In the genomic region with DNA sequence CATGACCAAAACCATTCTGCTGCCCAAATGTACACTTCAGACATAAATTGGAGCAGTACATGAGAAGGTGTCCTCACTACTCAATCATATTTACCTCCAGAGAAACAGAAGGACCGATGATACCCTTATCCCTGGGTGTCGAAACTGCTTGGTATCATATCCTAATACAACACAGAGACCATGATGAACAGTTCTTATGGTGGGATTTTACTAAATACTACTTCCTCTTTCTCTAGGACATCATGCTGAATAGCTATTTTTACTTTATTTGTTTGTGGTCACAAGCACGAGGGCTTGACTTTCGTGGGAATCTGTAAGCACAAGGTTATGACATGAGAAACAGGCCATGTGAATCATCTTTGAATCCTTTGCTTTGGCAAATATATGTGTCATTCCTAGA, we compare ENCODE assay signal across 26 mouse cellular contexts.
DNase-seq lines count a peak whose midpoint lies in the region; ATAC-seq and TF ChIP-seq lines count a peak whose summit lies in the region.
"Had no signal": no experiment of that assay in that cellular context is flagged by ENCODE, and none has a peak within 500 bp of the region (broad histone marks: within the 10 kb centered on the region; RNA-seq: fewer than 3 reads in every experiment).

No protein-coding gene starts in this region.

- H3K4me1 ChIP-seq in liver, adult 2 months (ENCODE audit: control insufficient read depth, insufficient read depth, low read length) = no peaks in the 10 kb centered on the region
- no peaks in the 10 kb centered on the region for H3K4me1 ChIP-seq in liver, embryonic 11.5 days (replicated peaks; ENCODE audit: control insufficient read depth, insufficient read depth, low read length)
- H3K4me1 ChIP-seq in forebrain, embryonic 13.5 days = no peaks in the 10 kb centered on the region
- H3K4me1 ChIP-seq in neural tube, embryonic 15.5 days = no peaks in the 10 kb centered on the region
- H3K4me1 ChIP-seq: embryonic facial prominence, embryonic 13.5 days; forebrain, embryonic 12.5 days; heart, embryonic 10.5 days; heart, embryonic 13.5 days; hindbrain, embryonic 10.5 days; hindbrain, embryonic 13.5 days; intestine, embryonic 15.5 days had no signal

- H3K4me3 ChIP-seq in liver, adult 2 months (ENCODE audit: insufficient read depth, low read depth, low read length) = no peak overlapping the region
- no peak overlapping the region for H3K4me3 ChIP-seq in liver, embryonic 11.5 days (ENCODE audit: low read depth, low read length)
- no peak overlapping the region for H3K4me3 ChIP-seq in forebrain, embryonic 13.5 days
- no peak overlapping the region for H3K4me3 ChIP-seq in neural tube, embryonic 15.5 days (replicated peaks)
- H3K4me3 ChIP-seq: embryonic facial prominence, embryonic 13.5 days; erythroblast, embryonic 14.5 days; forebrain, embryonic 12.5 days; gastrocnemius, adult 2 months; heart, adult 2 months; heart, embryonic 10.5 days; heart, embryonic 13.5 days; hindbrain, embryonic 10.5 days; hindbrain, embryonic 13.5 days; intestine, embryonic 15.5 days had no signal

- no peaks in the 10 kb centered on the region for H3K27me3 ChIP-seq in liver, adult 2 months (ENCODE audit: control insufficient read depth, insufficient read depth, low read length)
- no peaks in the 10 kb centered on the region for H3K27me3 ChIP-seq in liver, embryonic 11.5 days (replicated peaks; ENCODE audit: control insufficient read depth, insufficient read depth, low read length)
- H3K27me3 ChIP-seq in forebrain, embryonic 13.5 days = no peaks in the 10 kb centered on the region
- no peaks in the 10 kb centered on the region for H3K27me3 ChIP-seq in neural tube, embryonic 15.5 days (replicated peaks)
- H3K27me3 ChIP-seq: embryonic facial prominence, embryonic 13.5 days; forebrain, embryonic 12.5 days; heart, embryonic 13.5 days; hindbrain, embryonic 13.5 days; intestine, embryonic 15.5 days had no signal

- no peak for TF ChIP-seq POLR2A in liver, adult 2 months (IDR thresholded peaks at IDR 0.05; ENCODE audit: extremely low read depth, insufficient read depth, low read length)

- 84% methylated on average over 4 of the region's 4 CpGs for WGBS in liver, adult 2 months
- WGBS in liver, embryonic 11.5 days = 72% methylated on average over 4 of the region's 4 CpGs
- 95% methylated on average over 4 of the region's 4 CpGs for WGBS in forebrain, embryonic 13.5 days
- 94% methylated on average over 4 of the region's 4 CpGs for WGBS in neural tube, embryonic 15.5 days

- peak; percentile 12 for DNase-seq in liver, adult 2 months (ENCODE audit: extremely low read depth, low read depth, low spot score)
- DNase-seq in liver, embryonic 11.5 days (ENCODE audit: low spot score) = no peak
- DNase-seq in kidney, postnatal 10 days = no peak
- DNase-seq in heart, postnatal 14 days = no peak
- DNase-seq: adrenal gland, adult 2 months; adrenal gland, postnatal 14 days; cerebellum, adult 18-20 months; cerebellum, adult 9-10 months; cerebellum, postnatal 14 days; gastrocnemius, adult 2 months; gastrocnemius, postnatal 14 days; heart, adult 2 months had no signal

- no peak overlapping the region for H3K9ac ChIP-seq in liver, adult 2 months (ENCODE audit: low read depth, low read length)
- H3K9ac ChIP-seq in liver, embryonic 11.5 days (ENCODE audit: low read depth, low read length) = no peak overlapping the region
- no peak overlapping the region for H3K9ac ChIP-seq in forebrain, embryonic 13.5 days
- H3K9ac ChIP-seq in neural tube, embryonic 15.5 days (replicated peaks) = no peak overlapping the region
- H3K9ac ChIP-seq: embryonic facial prominence, embryonic 13.5 days; forebrain, embryonic 12.5 days; heart, embryonic 13.5 days; hindbrain, embryonic 13.5 days; intestine, embryonic 15.5 days had no signal

- no peak for ATAC-seq in liver, embryonic 11.5 days (replicated peaks; ENCODE audit: low FRiP score)
- peak; percentile 82 for ATAC-seq in common myeloid progenitor, adult 5-6 weeks (replicated peaks; ENCODE audit: low read depth, poor library complexity, severe bottlenecking)
- peak; percentile 35; the same call in 1 of the 2 replicates for ATAC-seq in megakaryocyte, adult 5-6 weeks (ENCODE audit: poor library complexity, severe bottlenecking)
- ATAC-seq in forebrain, embryonic 13.5 days = no peak
- ATAC-seq in neural tube, embryonic 15.5 days (ENCODE audit: low FRiP score) = no peak
- ATAC-seq: forebrain, embryonic 16.5 days; hindbrain, embryonic 16.5 days; intestine, embryonic 15.5 days had no signal

- H3K4me2 ChIP-seq in liver, embryonic 11.5 days = no peak overlapping the region
- no peak overlapping the region for H3K4me2 ChIP-seq in forebrain, embryonic 13.5 days
- H3K4me2 ChIP-seq in neural tube, embryonic 15.5 days = no peak overlapping the region
- H3K4me2 ChIP-seq: embryonic facial prominence, embryonic 13.5 days; forebrain, embryonic 12.5 days; heart, embryonic 13.5 days; hindbrain, embryonic 13.5 days; intestine, embryonic 15.5 days had no signal

- no peak for TF ChIP-seq CTCF in liver, adult 2 months (IDR thresholded peaks at IDR 0.05; ENCODE audit: low read depth, low read length)

- no peaks in the 10 kb centered on the region for H3K79me2 ChIP-seq in liver, adult 2 months (ENCODE audit: control insufficient read depth, insufficient read depth, low read length)

- no peaks in the 10 kb centered on the region for H3K9me3 ChIP-seq in liver, embryonic 11.5 days (ENCODE audit: control insufficient read depth, low read length)
- H3K9me3 ChIP-seq in forebrain, embryonic 13.5 days (replicated peaks) = no peaks in the 10 kb centered on the region
- H3K9me3 ChIP-seq in neural tube, embryonic 15.5 days (replicated peaks) = no peaks in the 10 kb centered on the region
- H3K9me3 ChIP-seq: embryonic facial prominence, embryonic 13.5 days; forebrain, embryonic 12.5 days; heart, embryonic 10.5 days; heart, embryonic 13.5 days; hindbrain, embryonic 10.5 days; hindbrain, embryonic 13.5 days; intestine, embryonic 15.5 days had no signal

- H3K36me3 ChIP-seq in liver, adult 2 months (ENCODE audit: control insufficient read depth, insufficient read depth, low read length) = no peaks in the 10 kb centered on the region
- no peaks in the 10 kb centered on the region for H3K36me3 ChIP-seq in liver, embryonic 11.5 days (ENCODE audit: control insufficient read depth, insufficient read depth, low read length)
- no peaks in the 10 kb centered on the region for H3K36me3 ChIP-seq in forebrain, embryonic 13.5 days (ENCODE audit: poor library complexity, severe bottlenecking)
- no peaks in the 10 kb centered on the region for H3K36me3 ChIP-seq in neural tube, embryonic 15.5 days
- H3K36me3 ChIP-seq: embryonic facial prominence, embryonic 13.5 days; forebrain, embryonic 12.5 days; heart, embryonic 10.5 days; heart, embryonic 13.5 days; hindbrain, embryonic 10.5 days; hindbrain, embryonic 13.5 days; intestine, embryonic 15.5 days had no signal

- intact Hi-C loops in heart, postnatal 14 days (cut with DNase I) = no loop called here

- no peak overlapping the region for H3K27ac ChIP-seq in liver, adult 2 months (replicated peaks; ENCODE audit: insufficient read depth, low read depth, low read length)
- no peak overlapping the region for H3K27ac ChIP-seq in liver, embryonic 11.5 days (ENCODE audit: low read depth, low read length)
- H3K27ac ChIP-seq in forebrain, embryonic 13.5 days = no peak overlapping the region
- H3K27ac ChIP-seq in neural tube, embryonic 15.5 days (replicated peaks) = no peak overlapping the region
- H3K27ac ChIP-seq: embryonic facial prominence, embryonic 13.5 days; forebrain, embryonic 12.5 days; gastrocnemius, adult 2 months; heart, adult 2 months; heart, embryonic 10.5 days; heart, embryonic 13.5 days; hindbrain, embryonic 10.5 days; hindbrain, embryonic 13.5 days; intestine, embryonic 15.5 days had no signal

Comparison
In these comparisons a context has a peak if more than half of its experiments do, and no peak if none do; other contexts are left out.
1. ATAC-seq: peak in common myeloid progenitor, adult 5-6 weeks (single experiment) and megakaryocyte, adult 5-6 weeks (single experiment); none in liver, embryonic 11.5 days (single experiment), forebrain, embryonic 13.5 days (single experiment) and neural tube, embryonic 15.5 days (single experiment).